Mouse (Mus musculus) intestine, embryonic 16.5 days (tissue): Measurements from ENCODE around the gene Gm20388. TPM values are rescaled to one million over a fixed set of nuclear protein-coding genes. Genes with fewer than 3 reads are reported as not detected.

Source experiments
- ATAC-seq: fragments of 200-750 bp; cut with Nextera tagmentation; 2 replicates; pipeline ENCODE4 v1.8.0; 2017; ENCODE audit warnings: moderate TSS enrichment, moderate library complexity
- H3K27ac ChIP-seq: fragments of 300-500 bp; sonication (generic); 2 replicates; pipeline ENCODE4 v1.5.1; 2014; ENCODE audit warnings: mild to moderate bottlenecking, low read length
- H3K27me3 ChIP-seq: fragments of 300-500 bp; sonication (generic); replicated peaks from 2 replicates; pipeline ENCODE4 v1.6.1; 2014; ENCODE audit warnings: low read length, control low read depth, mixed read lengths; ENCODE audit not compliant: control insufficient read depth, insufficient read depth
- H3K36me3 ChIP-seq: fragments of 300-500 bp; sonication (generic); 2 replicates; pipeline ENCODE4 v1.6.1; 2014; ENCODE audit warnings: low read length, control low read depth; ENCODE audit not compliant: control insufficient read depth, insufficient read depth
- H3K4me1 ChIP-seq: fragments of 300-500 bp; sonication (generic); 2 replicates; pipeline ENCODE4 v1.6.1; 2014; ENCODE audit warnings: low read length, control low read depth, mixed read lengths; ENCODE audit not compliant: control insufficient read depth, insufficient read depth
- H3K4me2 ChIP-seq: fragments of 300-500 bp; sonication (generic); 2 replicates; pipeline ENCODE4 v1.6.1; 2014; ENCODE audit warnings: low read depth, low read length, control low read depth
- H3K4me3 ChIP-seq: fragments of 300-500 bp; sonication (generic); 2 replicates; pipeline ENCODE4 v1.5.1; 2014; ENCODE audit warnings: mild to moderate bottlenecking, low read length
- H3K9ac ChIP-seq: fragments of 300-500 bp; sonication (generic); 2 replicates; pipeline ENCODE4 v1.6.1; 2014; ENCODE audit warnings: low read depth, low read length
- H3K9me3 ChIP-seq: fragments of 300-500 bp; sonication (generic); 2 replicates; pipeline ENCODE4 v1.6.1; 2016; ENCODE audit warnings: low read length, control low read depth; ENCODE audit not compliant: control insufficient read depth
- WGBS: fragments of 180-500 bp; shearing (Covaris S2); extraction: QIAGEN DNeasy Blood & Tissue Kit; methylation state at CpG from one replicate; pipeline ENCODE4 v1.1.7; 2014; 5-methylcytosine and 5-hydroxymethylcytosine counted together
- polyA plus RNA-seq: library from polyadenylated mRNA; unstranded; fragments of >200 nt; fragmentation: Nextera tagmentation; extraction: Ambion mirVana; gene quantifications from 2 replicates; pipeline ENCODE4 v1.2.1, GENCODE M21; 2015

Gm20388 gene
- polyA plus RNA-seq, 1 experiment from 2014 or later: 5.8 TPM

DNA sequence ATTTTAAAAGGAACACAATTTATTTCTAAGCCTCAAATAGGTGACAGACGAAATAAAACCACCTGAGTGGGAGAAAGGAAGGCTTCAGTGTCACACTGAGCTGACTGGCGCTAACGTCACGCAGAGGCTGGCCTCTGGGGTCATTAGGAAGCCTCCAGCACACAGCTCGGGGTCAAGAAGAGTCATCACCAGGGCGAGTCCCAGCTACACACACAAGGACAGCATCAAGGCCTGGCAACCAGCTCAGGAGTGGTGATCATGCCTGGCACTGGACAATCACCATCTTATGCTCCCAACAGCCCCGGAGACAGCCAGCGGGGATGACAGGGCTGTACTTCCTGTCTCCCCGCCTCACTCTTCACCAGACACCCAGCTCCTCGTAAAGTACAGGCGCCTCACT is 1647.1 kb downstream of the Gm20388 start:
- no peaks in the 10 kb centered on the region for H3K9me3 ChIP-seq
- H3K27me3 ChIP-seq: no peaks in the 10 kb centered on the region
- no peak overlapping the region for H3K4me2 ChIP-seq
- H3K4me1 ChIP-seq: peaks cover 1% of the 10 kb centered on the region; the same call in 1 of the 2 replicates
- no peak overlapping the region for H3K27ac ChIP-seq
- WGBS: 82% methylated on average over 11 of the region's 11 CpGs
- H3K9ac ChIP-seq: no peak overlapping the region
- ATAC-seq: no peak
- no peak overlapping the region for H3K4me3 ChIP-seq
- H3K36me3 ChIP-seq: peaks cover 28% of the 10 kb centered on the region; the same call in 1 of the 2 replicates

DNA sequence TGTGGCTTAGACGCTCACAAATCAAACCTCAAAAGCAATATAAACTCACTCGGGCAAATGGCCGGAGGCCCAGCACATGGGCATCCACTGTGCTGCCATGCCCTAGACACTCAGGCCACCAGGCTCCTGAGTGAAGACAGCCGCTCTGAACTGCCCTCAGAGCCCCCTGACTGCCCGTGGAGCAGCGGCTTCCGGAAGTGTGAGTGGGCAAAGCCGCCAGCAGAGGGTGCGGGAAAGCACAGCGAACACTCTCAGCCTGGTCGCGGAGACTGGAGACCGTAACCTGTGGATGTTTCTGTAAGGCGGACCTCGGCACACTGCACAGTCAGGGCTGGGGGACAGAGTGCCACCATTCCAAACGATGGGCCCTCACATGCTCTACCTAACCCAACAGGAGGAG is 1647.9 kb downstream of the Gm20388 start:
- H3K27ac ChIP-seq: no peak overlapping the region
- H3K4me2 ChIP-seq: no peak overlapping the region
- H3K36me3 ChIP-seq: peaks cover 22% of the 10 kb centered on the region; the same call in 1 of the 2 replicates
- H3K9me3 ChIP-seq: no peaks in the 10 kb centered on the region
- H3K27me3 ChIP-seq: no peaks in the 10 kb centered on the region
- 89% methylated on average over 16 of the region's 16 CpGs for WGBS
- no peak overlapping the region for H3K9ac ChIP-seq
- ATAC-seq: no peak
- H3K4me1 ChIP-seq: peaks cover 7% of the 10 kb centered on the region
- no peak overlapping the region for H3K4me3 ChIP-seq

DNA sequence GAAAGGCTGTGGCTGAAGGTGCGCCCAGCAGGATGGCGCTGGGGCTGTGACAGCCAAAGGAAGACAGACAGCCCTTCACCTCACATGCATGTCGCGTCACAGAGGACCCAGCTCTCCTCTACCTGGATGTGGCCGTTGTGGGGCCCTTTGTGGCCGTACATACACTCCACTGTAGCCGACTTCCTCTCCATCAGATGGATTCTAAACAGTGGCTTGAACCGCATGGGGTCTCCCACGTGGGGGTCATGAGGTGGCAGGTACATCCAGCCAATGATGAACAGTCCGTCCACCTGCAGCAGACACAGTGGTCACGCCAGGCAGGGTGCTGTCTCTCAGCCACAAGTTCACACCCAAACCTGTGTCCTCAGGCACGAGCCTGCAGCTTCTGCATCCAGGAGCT is 1649.2 kb downstream of the Gm20388 start:
- no peak for ATAC-seq
- Histone ChIP-seq H3K36me3 (peaks cover 14% of the 10 kb centered on the region; the same call in 1 of the 2 replicates), H3K9me3 (no peaks in the 10 kb centered on the region), H3K4me3 (no peak overlapping the region), H3K9ac (no peak overlapping the region), H3K4me2 (no peak overlapping the region), H3K27me3 (no peaks in the 10 kb centered on the region), H3K4me1 (peaks cover 7% of the 10 kb centered on the region), H3K27ac (no peak overlapping the region)
- 88% methylated on average over 12 of the region's 12 CpGs for WGBS

DNA sequence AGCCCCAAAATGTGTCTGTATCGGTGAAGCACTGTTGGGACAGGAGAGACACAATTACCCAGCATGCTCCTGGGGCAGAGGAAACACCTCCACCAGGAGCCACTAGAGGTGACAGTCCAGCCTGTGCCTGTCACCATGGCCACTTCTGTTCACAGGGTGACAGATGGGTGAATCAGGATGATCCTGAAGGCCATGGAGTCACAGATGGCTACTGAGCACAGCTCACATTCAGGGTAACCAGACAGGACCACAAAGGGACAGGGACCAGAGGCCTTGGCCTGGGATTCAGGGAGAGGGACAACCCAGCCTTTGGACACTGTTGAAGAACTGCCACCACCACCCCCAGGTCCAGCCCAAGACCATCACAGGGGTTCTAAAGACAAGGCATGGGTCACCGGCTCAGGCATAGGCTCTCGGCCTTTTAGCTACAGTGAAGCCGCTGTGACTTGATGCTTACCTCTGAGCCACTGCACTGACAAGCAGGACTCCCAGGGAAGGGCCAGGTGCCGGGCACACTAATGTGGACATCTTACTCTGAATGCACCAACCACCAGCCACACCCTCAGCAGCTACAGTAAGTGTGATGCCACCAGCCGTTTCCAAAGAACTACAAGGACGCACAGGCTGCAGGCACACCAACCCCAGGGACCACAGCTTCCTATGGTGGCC is 1649.9 kb downstream of the Gm20388 start:
- WGBS: 91% methylated on average over 7 of the region's 7 CpGs
- H3K9me3 ChIP-seq: no peaks in the 10 kb centered on the region
- no peak overlapping the region for H3K4me2 ChIP-seq
- no peak overlapping the region for H3K4me3 ChIP-seq
- H3K36me3 ChIP-seq: peaks cover 10% of the 10 kb centered on the region; the same call in 1 of the 2 replicates
- no peak for ATAC-seq
- no peak overlapping the region for H3K27ac ChIP-seq
- peaks cover 7% of the 10 kb centered on the region for H3K4me1 ChIP-seq
- no peaks in the 10 kb centered on the region for H3K27me3 ChIP-seq
- no peak overlapping the region for H3K9ac ChIP-seq

DNA sequence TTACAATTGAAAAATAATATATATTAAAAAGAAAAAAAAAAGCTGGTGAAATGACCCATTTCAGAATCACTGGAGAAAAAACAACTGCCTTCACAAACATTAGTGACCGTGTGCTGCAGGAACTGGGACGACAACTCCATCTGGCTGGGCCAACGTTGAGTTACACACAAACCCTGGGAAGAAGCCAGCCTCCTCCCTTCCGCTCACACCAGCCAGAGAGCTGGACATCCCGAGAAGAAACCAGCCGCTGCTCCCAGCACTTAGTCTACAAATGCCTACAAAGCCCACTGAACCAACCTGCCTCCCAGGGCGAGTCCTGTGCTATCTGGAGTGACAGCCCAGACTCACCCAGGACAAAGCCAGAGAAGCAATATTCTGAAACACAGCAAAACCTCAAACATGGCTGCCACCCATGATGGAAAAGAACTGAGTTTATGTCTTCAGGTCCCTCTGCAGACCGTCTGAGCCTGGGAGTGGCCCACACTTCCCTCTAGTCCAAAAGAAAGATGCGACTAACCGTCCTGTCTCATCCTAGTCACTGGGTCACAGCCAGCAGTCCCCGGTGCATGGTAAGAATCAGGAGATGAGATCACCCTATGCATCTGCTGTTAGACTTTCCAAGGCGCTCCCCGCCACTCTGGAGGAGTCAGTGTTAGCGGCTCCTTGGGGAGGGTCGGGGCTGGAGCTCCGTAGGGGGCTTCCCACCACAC is 1651.2 kb downstream of the Gm20388 start:
- Histone ChIP-seq H3K36me3 (peaks cover 14% of the 10 kb centered on the region; the same call in 1 of the 2 replicates), H3K9ac (no peak overlapping the region), H3K27me3 (no peaks in the 10 kb centered on the region), H3K4me1 (peaks cover 7% of the 10 kb centered on the region), H3K9me3 (no peaks in the 10 kb centered on the region), H3K27ac (no peak overlapping the region), H3K4me2 (no peak overlapping the region), H3K4me3 (no peak overlapping the region)
- ATAC-seq: no peak
- WGBS: 79% methylated on average over 16 of the region's 16 CpGs

DNA sequence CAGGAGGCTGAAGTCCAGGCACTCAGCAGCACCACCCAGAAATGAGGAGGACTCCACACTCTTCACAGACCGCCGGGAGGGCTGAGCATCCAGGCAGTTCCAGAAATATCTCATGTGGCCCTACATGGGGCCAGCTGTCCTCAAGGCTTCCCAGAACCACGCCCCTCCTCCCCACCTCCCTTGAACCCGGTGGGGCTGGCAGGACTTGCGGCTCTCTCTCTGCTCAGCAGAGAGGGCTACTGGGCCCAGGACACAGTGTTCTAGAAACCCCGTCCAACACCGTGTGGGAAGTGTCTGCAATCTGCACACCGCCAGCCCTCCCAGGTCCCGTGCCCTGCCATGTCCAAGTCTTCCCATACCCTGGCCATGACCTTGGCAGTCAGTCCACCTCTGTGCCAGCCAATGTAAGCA is 1652.3 kb downstream of the Gm20388 start:
- Histone ChIP-seq H3K9me3 (no peaks in the 10 kb centered on the region), H3K4me2 (no peak overlapping the region), H3K9ac (no peak overlapping the region), H3K4me3 (no peak overlapping the region), H3K27me3 (no peaks in the 10 kb centered on the region), H3K36me3 (peaks cover 14% of the 10 kb centered on the region; the same call in 1 of the 2 replicates), H3K4me1 (peaks cover 7% of the 10 kb centered on the region), H3K27ac (no peak overlapping the region)
- peak; percentile 32; the same call in 1 of the 2 replicates for ATAC-seq
- 67% methylated on average over 9 of the region's 9 CpGs for WGBS

DNA sequence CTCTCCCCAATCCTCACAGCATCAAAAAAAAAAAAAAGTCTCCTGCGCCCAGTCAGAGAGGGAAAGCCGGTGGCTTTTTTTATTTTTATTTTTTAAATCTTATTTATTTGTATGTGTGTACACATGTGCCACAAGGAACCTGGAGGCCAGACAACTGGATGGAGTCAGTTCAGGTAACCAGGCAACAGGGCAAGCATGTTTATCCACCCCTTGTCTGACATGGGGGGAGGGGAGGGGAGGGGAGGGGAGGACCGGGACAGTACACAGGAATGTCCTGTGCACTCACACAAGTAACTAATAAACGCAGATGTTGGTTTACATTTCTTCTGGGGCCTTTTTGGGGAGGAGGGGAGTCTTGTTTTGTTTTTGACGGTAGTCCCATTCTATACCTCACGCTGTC is 1653.1 kb downstream of the Gm20388 start:
- Histone ChIP-seq H3K4me2 (no peak overlapping the region), H3K9me3 (no peaks in the 10 kb centered on the region), H3K9ac (no peak overlapping the region), H3K27me3 (no peaks in the 10 kb centered on the region), H3K36me3 (peaks cover 8% of the 10 kb centered on the region; the same call in 1 of the 2 replicates), H3K4me1 (peaks cover 10% of the 10 kb centered on the region), H3K27ac (no peak overlapping the region), H3K4me3 (no peak overlapping the region)
- WGBS: 60% methylated on average over 6 of the region's 6 CpGs
- ATAC-seq: no peak

DNA sequence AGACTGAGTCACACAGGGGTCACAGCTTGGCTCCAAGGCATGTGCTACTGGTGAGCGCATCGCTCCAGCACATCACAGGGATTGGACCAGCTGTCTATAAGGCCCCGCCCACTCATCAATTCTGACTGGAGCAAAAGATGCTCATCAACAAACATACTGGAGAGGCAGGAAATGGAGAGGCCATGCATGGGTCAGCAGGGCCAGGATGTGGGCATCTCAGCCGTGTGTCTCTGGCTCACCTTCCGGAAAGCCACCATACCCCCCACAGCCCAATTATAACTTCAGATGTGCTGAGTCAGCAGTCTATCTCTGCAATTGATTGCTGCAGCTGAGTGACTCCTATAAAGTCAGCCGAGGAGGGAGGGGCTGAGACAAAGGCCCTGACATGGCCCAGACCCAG is 1657.7 kb downstream of the Gm20388 start:
- Histone ChIP-seq H3K4me2 (no peak overlapping the region), H3K9me3 (no peaks in the 10 kb centered on the region), H3K4me1 (peaks cover 8% of the 10 kb centered on the region), H3K27ac (no peak overlapping the region), H3K27me3 (no peaks in the 10 kb centered on the region), H3K9ac (no peak overlapping the region), H3K36me3 (peaks cover 4% of the 10 kb centered on the region; the same call in 1 of the 2 replicates), H3K4me3 (no peak overlapping the region)
- no peak for ATAC-seq
- WGBS: 65% methylated on average over 6 of the region's 6 CpGs

DNA sequence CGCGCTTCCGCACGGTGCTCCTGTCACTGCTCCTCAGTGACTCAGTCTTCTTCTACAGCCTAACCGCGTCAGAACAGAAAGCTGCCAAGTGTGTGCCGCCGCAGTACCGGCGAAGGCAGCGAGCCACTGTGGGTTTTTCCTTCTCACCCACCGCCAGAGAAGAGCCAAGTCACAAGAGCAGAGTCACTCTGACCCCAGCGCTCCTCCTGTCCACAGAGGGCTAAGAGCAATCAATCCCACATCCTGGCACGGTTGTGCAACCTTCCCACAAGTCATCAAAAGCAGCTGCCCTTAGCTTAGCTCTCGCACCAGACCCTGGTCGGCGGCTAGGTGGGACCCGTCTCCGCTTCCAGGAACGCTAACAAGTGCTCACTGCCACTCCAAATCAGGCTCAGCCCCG is 1659.7 kb downstream of the Gm20388 start:
- Histone ChIP-seq H3K27ac (no peak overlapping the region), H3K9me3 (no peaks in the 10 kb centered on the region), H3K4me2 (no peak overlapping the region), H3K4me3 (no peak overlapping the region), H3K36me3 (peaks cover 4% of the 10 kb centered on the region; the same call in 1 of the 2 replicates), H3K27me3 (no peaks in the 10 kb centered on the region), H3K4me1 (peaks cover 13% of the 10 kb centered on the region), H3K9ac (no peak overlapping the region)
- no peak for ATAC-seq
- 80% methylated on average over 21 of the region's 21 CpGs for WGBS
